Mouse (Mus musculus) megakaryocyte, embryonic 14.5 days (primary cell): ENCODE data around the gene Slco1a5.

ENCODE experiments used
- FLI1 ChIP-seq: IDR thresholded peaks from 2 replicates; pipeline ENCODE4 v1.6.1; 2012; ENCODE audit warnings: low read length, inconsistent platforms, mixed read lengths
- GATA1 ChIP-seq: IDR thresholded peaks from 3 replicates; pipeline ENCODE4 v1.6.1; 2012; ENCODE audit warnings: mixed read lengths, low read length, inconsistent platforms, borderline replicate concordance

- TF ChIP-seq GATA1 (no peak), FLI1 (no peak)
Measured at GRCm38 (mm10) chr6:142357106-142357505, 34.3 kb upstream of the Slco1a5 start.
